Mouse (Mus musculus) MEL (cell line): ENCODE measurements around the gene Rab11fip3.

Experiments
- CHD1 ChIP-seq: IDR thresholded peaks from 2 replicates; pipeline ENCODE4 v1.6.1; 2012; ENCODE audit warnings: low read depth, mild to moderate bottlenecking, inconsistent platforms, low read length, improper control_type of control experiment
- CTCF ChIP-seq, 3 experiments: IDR thresholded peaks in 2 of 3; conservative IDR thresholded peaks in 1 of 3; 2 replicates each; pipeline ENCODE4 v1.5.1; 2011 to 2012; ENCODE audit warnings: low read length in 3 of 3, low read depth in 2 of 3, mild to moderate bottlenecking in 2 of 3, improper control_type of control experiment in 1 of 3, inconsistent platforms in 1 of 3, mixed read lengths in 1 of 3, moderate library complexity in 1 of 3; ENCODE audit not compliant: control insufficient read depth in 1 of 3, insufficient read depth in 1 of 3, poor library complexity in 1 of 3, severe bottlenecking in 1 of 3
- JUND ChIP-seq: IDR thresholded peaks from 2 replicates; pipeline ENCODE4 v1.6.1; 2011; ENCODE audit warnings: low read depth, mild to moderate bottlenecking, improper control_type of control experiment, low read length
- MAFK ChIP-seq: IDR thresholded peaks from 2 replicates; pipeline ENCODE4 v1.6.1; 2011; ENCODE audit warnings: low read depth, mild to moderate bottlenecking, low read length, improper control_type of control experiment, borderline replicate concordance
- MAX ChIP-seq: IDR thresholded peaks from 2 replicates; pipeline ENCODE4 v1.6.1; 2011; ENCODE audit warnings: low read length, improper control_type of control experiment
- MYC ChIP-seq: IDR thresholded peaks from 2 replicates; pipeline ENCODE4 v1.6.1; 2011; ENCODE audit warnings: low read depth, mild to moderate bottlenecking, low read length, improper control_type of control experiment, moderate library complexity
- POLR2A ChIP-seq, 2 experiments: IDR thresholded peaks; 2 replicates each; pipeline ENCODE4 v1.6.1; 2011 to 2012; ENCODE audit warnings: low read length in 2 of 2, mild to moderate bottlenecking in 2 of 2, control low read depth in 1 of 2, improper control_type of control experiment in 1 of 2, low read depth in 1 of 2, moderate library complexity in 1 of 2; ENCODE audit not compliant: control insufficient read depth in 1 of 2, insufficient read depth in 1 of 2, poor library complexity in 1 of 2
- TBP ChIP-seq: IDR thresholded peaks from 2 replicates; pipeline ENCODE4 v1.8.0; 2011; ENCODE audit warnings: low read depth, low read length, improper control_type of control experiment
- TCF12 ChIP-seq: IDR thresholded peaks from 2 replicates; pipeline ENCODE4 v1.6.1; 2014; ENCODE audit warnings: low read depth, mild to moderate bottlenecking, inconsistent platforms, low read length, improper control_type of control experiment, moderate library complexity
- ZC3H11A ChIP-seq: IDR thresholded peaks from 2 replicates; pipeline ENCODE4 v1.6.1; 2012; ENCODE audit warnings: low read depth, mild to moderate bottlenecking, inconsistent platforms, low read length, improper control_type of control experiment

GRCm38 (mm10) chr17:25947576-25947975 lies 121.8 kb downstream of the Rab11fip3 start:
- TF ChIP-seq ZC3H11A = no peak
- TF ChIP-seq CTCF (IDR thresholded peaks at IDR 0.05 in 2 of 3, conservative IDR thresholded peaks at IDR 0.05 in 1 of 3; ENCODE audit: control insufficient read depth in 1 of 3, insufficient read depth in 1 of 3, low read depth in 2 of 3, low read length in 3 of 3, poor library complexity in 1 of 3, severe bottlenecking in 1 of 3) = no peak
- TF ChIP-seq POLR2A (IDR thresholded peaks at IDR 0.05; ENCODE audit: control insufficient read depth in 1 of 2, insufficient read depth in 1 of 2, low read depth in 1 of 2, low read length in 2 of 2, poor library complexity in 1 of 2) = no peak
- TF ChIP-seq MAFK = no peak
- TF ChIP-seq CHD1 = no peak
- TF ChIP-seq JUND = no peak
- TF ChIP-seq TBP = no peak
- TF ChIP-seq TCF12 = no peak
- no peak for TF ChIP-seq MYC
- no peak for TF ChIP-seq MAX
